Mouse (Mus musculus): ENCODE results near the gene Pld1. TPM values are rescaled to one million over a fixed set of nuclear protein-coding genes. Genes with fewer than 3 reads are reported as not detected.

The Pld1 gene
- polyA plus RNA-seq, 1 experiment from 2014 or later = 8.1 TPM

DNA sequence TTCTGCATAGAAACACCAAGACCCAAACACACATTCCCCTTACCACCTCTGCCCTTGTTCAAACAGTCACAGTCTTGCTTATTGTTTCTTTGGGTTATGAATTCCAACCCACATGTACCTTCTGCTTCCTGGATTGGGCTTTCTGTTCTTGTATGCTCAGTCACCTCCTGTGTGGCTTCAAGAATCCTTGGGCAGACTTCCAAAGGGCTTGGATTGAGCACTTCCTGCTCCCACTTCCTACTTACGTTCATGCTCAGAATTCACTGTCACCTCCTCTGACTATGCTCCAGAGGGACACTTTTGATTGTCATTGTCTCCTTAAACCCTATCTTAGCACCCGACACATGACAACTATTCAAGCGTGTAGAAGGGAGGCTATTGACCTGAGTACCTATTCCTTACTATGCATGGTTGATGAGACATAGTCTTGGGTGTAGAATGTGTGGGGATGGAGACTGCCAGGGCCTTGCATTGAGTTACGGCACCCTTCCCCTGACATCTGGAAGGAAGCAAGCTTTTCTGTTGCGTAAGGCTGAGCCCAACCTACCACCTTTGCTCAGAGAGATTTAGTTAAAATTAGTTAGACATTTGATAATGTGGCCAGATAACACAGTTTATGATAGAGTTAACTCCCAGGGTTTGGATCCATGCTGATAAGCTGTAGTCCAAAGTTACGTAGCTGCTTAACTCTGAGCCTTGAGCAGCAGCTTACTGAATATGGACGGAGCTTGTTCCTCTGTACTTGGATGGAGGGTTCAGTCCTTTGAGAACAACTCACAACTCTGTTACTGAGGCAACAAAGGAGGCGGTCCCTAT, 55.9 kb downstream of the Pld1 start:
- Histone ChIP-seq H3K4me3 (no peak overlapping the region), H3K27ac (ENCODE audit: poor library complexity, severe bottlenecking) (no peak overlapping the region), H3K9me3 (replicated peaks) (peaks cover 5% of the 10 kb centered on the region; the same call in 1 of the 2 replicates), H3K4me2 (no peak overlapping the region), H3K9ac (no peak overlapping the region), H3K27me3 (replicated peaks) (no peaks in the 10 kb centered on the region), H3K4me1 (replicated peaks) (0 out of 2 replicates have a peak, but pooled peaks cover 1% of the 10 kb centered on the region), H3K36me3 (no peaks in the 10 kb centered on the region)
- ATAC-seq (ENCODE audit: insufficient number of reproducible peaks, low FRiP score) = no peak
- 82% methylated on average over 8 of the region's 8 CpGs for WGBS

- 69% methylated on average over 6 of the region's 6 CpGs for WGBS
- no peak for ATAC-seq (ENCODE audit: insufficient number of reproducible peaks, low FRiP score)
- 0 out of 2 replicates have a peak, but pooled peaks cover 5% of the 10 kb centered on the region for H3K4me1 ChIP-seq (replicated peaks)
- no peaks in the 10 kb centered on the region for H3K36me3 ChIP-seq
- no peak overlapping the region for H3K27ac ChIP-seq (ENCODE audit: poor library complexity, severe bottlenecking)
- 0 out of 2 replicates have a peak, but pooled peaks cover 10% of the 10 kb centered on the region for H3K9me3 ChIP-seq (replicated peaks)
- H3K4me2 ChIP-seq = no peak overlapping the region
- no peaks in the 10 kb centered on the region for H3K27me3 ChIP-seq (replicated peaks)
- no peak overlapping the region for H3K9ac ChIP-seq
- no peak overlapping the region for H3K4me3 ChIP-seq
These were observed 65.8 kb downstream of the Pld1 start for GRCm38 (mm10) chr3:28004321-28004720.

GRCm38 (mm10) chr3:28007684-28008083, 69.2 kb downstream of the Pld1 start:
- no peaks in the 10 kb centered on the region for H3K36me3 ChIP-seq
- 0 out of 2 replicates have a peak, but pooled peaks cover 5% of the 10 kb centered on the region for H3K4me1 ChIP-seq (replicated peaks)
- no peak overlapping the region for H3K4me2 ChIP-seq
- no peak overlapping the region for H3K27ac ChIP-seq (ENCODE audit: poor library complexity, severe bottlenecking)
- H3K4me3 ChIP-seq = no peak overlapping the region
- ATAC-seq (ENCODE audit: insufficient number of reproducible peaks, low FRiP score) = no peak
- WGBS = 81% methylated on average over 11 of the region's 11 CpGs
- no peak overlapping the region for H3K9ac ChIP-seq
- 0 out of 2 replicates have a peak, but pooled peaks cover 2% of the 10 kb centered on the region for H3K9me3 ChIP-seq (replicated peaks)
- no peaks in the 10 kb centered on the region for H3K27me3 ChIP-seq (replicated peaks)

- H3K9ac ChIP-seq = no peak overlapping the region
- H3K27ac ChIP-seq (ENCODE audit: poor library complexity, severe bottlenecking) = no peak overlapping the region
- WGBS = 63% methylated on average over 4 of the region's 4 CpGs
- H3K4me2 ChIP-seq = no peak overlapping the region
- no peaks in the 10 kb centered on the region for H3K27me3 ChIP-seq (replicated peaks)
- no peak overlapping the region for H3K4me3 ChIP-seq
- ATAC-seq (ENCODE audit: insufficient number of reproducible peaks, low FRiP score) = no peak
- no peaks in the 10 kb centered on the region for H3K9me3 ChIP-seq (replicated peaks)
- 0 out of 2 replicates have a peak, but pooled peaks cover 5% of the 10 kb centered on the region for H3K4me1 ChIP-seq (replicated peaks)
- H3K36me3 ChIP-seq = no peaks in the 10 kb centered on the region
These were observed 69.9 kb downstream of the Pld1 start for GRCm38 (mm10) chr3:28008369-28008768.

DNA sequence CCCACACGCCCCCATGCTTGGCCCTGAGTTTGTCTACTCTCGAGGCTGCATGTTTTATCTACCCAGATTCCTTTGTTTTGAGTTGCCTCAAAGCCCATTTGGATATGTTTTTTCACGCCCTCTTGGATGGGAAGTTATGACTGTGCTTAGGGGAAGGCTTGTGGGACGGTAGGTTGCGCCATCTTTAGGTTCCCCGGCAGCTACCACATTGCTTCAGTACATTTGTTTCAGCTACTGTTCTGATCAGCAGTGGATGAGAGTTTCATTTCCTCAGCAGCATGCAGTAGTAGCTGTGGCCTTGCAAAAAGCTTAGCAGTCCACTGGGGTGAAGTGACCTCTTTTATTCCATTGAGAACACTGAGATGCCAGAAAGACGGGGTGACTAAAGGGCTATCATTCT, 73.7 kb downstream of the Pld1 start:
- no peak overlapping the region for H3K9ac ChIP-seq
- no peak for ATAC-seq (ENCODE audit: insufficient number of reproducible peaks, low FRiP score)
- WGBS = 76% methylated on average over 7 of the region's 7 CpGs

GRCm38 (mm10) chr3:28013441-28013840, 74.9 kb downstream of the Pld1 start:
- WGBS = 68% methylated on average over 6 of the region's 6 CpGs
- no peak overlapping the region for H3K4me3 ChIP-seq
- H3K9ac ChIP-seq = no peak overlapping the region
- no peak for ATAC-seq (ENCODE audit: insufficient number of reproducible peaks, low FRiP score)
- H3K9me3 ChIP-seq (replicated peaks) = no peaks in the 10 kb centered on the region
- no peaks in the 10 kb centered on the region for H3K27me3 ChIP-seq (replicated peaks)
- no peak overlapping the region for H3K27ac ChIP-seq (ENCODE audit: poor library complexity, severe bottlenecking)
- peaks cover under 1% of the 10 kb centered on the region; the same call in 1 of the 2 replicates for H3K4me1 ChIP-seq (replicated peaks)
- no peaks in the 10 kb centered on the region for H3K36me3 ChIP-seq
- no peak overlapping the region for H3K4me2 ChIP-seq

More for the DNA sequence above, 73.7 kb downstream of the Pld1 start:
- Histone ChIP-seq H3K4me3 (no peak overlapping the region), H3K9me3 (replicated peaks) (no peaks in the 10 kb centered on the region), H3K36me3 (no peaks in the 10 kb centered on the region), H3K4me1 (replicated peaks) (peaks cover 5% of the 10 kb centered on the region; the same call in 1 of the 2 replicates), H3K4me2 (no peak overlapping the region), H3K27me3 (replicated peaks) (no peaks in the 10 kb centered on the region), H3K27ac (ENCODE audit: poor library complexity, severe bottlenecking) (no peak overlapping the region)

DNA sequence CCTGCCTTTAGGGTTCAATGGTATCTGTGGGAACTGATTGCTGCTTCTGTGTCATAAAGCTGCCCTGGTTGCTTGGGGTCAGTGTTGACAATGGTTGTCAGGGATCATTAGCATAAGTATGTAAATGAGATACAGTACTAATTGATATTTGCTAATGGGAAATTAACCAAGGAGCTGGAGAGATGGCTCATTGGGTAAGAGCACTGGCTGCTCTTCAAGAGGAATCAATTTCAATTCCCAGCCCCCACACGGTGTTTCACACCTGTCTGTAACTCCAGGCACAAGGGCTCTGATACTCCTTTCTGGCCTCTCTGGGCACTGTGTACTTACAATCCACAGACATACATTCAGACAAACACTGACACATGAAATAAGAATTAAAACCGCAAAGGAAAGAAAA, 78.5 kb downstream of the Pld1 start:
- Histone ChIP-seq H3K9ac (no peak overlapping the region), H3K4me3 (no peak overlapping the region), H3K9me3 (replicated peaks) (0 out of 2 replicates have a peak, but pooled peaks cover 4% of the 10 kb centered on the region), H3K4me1 (replicated peaks) (peaks cover 6% of the 10 kb centered on the region; the same call in 1 of the 2 replicates), H3K27me3 (replicated peaks) (no peaks in the 10 kb centered on the region), H3K4me2 (no peak overlapping the region), H3K36me3 (no peaks in the 10 kb centered on the region), H3K27ac (ENCODE audit: poor library complexity, severe bottlenecking) (no peak overlapping the region)
- ATAC-seq (ENCODE audit: insufficient number of reproducible peaks, low FRiP score) = no peak
- 88% methylated on average over 2 of the region's 2 CpGs for WGBS

GRCm38 (mm10) chr3:28019727-28020126, 81.2 kb downstream of the Pld1 start:
- H3K9me3 ChIP-seq (replicated peaks) = 0 out of 2 replicates have a peak, but pooled peaks cover 4% of the 10 kb centered on the region
- no peak overlapping the region for H3K9ac ChIP-seq
- H3K27ac ChIP-seq (ENCODE audit: poor library complexity, severe bottlenecking) = no peak overlapping the region
- no peaks in the 10 kb centered on the region for H3K36me3 ChIP-seq
- 37% methylated on average over 4 of the region's 4 CpGs for WGBS
- H3K27me3 ChIP-seq (replicated peaks) = no peaks in the 10 kb centered on the region
- H3K4me1 ChIP-seq (replicated peaks) = peaks cover 12% of the 10 kb centered on the region; the same call in 1 of the 2 replicates
- H3K4me3 ChIP-seq = no peak overlapping the region
- no peak for ATAC-seq (ENCODE audit: insufficient number of reproducible peaks, low FRiP score)
- no peak overlapping the region for H3K4me2 ChIP-seq

DNA sequence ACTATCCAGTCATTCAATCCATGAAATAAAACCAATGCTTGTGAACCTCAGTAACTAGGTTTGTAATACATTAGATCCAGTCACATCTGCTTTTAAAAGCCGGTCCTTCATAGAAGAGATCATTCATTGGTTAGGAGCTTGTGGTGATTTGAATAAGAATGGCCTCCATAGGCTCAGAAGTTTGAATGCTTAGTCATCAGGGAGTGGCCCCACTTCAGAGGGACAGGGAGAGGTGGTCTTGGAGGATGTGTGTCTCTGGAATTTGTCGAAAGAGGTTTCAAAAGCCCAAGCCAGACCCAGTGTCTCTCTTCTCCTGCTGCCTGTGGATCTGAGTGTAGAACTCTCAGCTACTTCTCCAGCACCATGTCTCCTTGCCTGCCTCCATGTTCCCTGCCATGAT, 81.9 kb downstream of the Pld1 start:
- Histone ChIP-seq H3K4me2 (no peak overlapping the region), H3K27ac (ENCODE audit: poor library complexity, severe bottlenecking) (peak overlapping the region; percentile 65), H3K4me1 (replicated peaks) (peaks cover 12% of the 10 kb centered on the region; the same call in 1 of the 2 replicates), H3K9me3 (replicated peaks) (0 out of 2 replicates have a peak, but pooled peaks cover 4% of the 10 kb centered on the region), H3K36me3 (no peaks in the 10 kb centered on the region), H3K27me3 (replicated peaks) (no peaks in the 10 kb centered on the region), H3K9ac (no peak overlapping the region), H3K4me3 (no peak overlapping the region)
- WGBS = 86% methylated on average over 2 of the region's 2 CpGs
- ATAC-seq (ENCODE audit: insufficient number of reproducible peaks, low FRiP score) = no peak

DNA sequence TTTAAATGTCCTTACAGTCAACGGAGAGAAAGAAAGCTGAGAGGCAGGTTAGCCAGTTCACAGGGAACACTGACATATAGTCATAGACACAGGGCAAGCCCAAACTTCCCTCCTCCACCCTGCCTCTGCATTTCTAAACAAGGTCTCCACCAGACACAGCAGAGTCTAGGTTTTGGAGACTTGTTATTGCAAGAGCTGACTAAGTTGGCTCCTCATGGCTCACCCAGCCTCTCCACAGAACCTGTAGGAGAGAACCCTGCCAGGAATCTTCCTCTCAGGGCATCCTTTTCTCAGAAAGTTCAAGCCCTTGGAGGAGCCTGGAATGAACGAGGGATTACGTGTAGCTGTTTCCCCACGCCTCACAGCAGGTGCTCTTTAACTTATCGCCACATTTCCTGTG, 83.7 kb downstream of the Pld1 start:
- Histone ChIP-seq H3K9ac (no peak overlapping the region), H3K27ac (ENCODE audit: poor library complexity, severe bottlenecking) (peak overlapping the region; percentile 28; the same call in 1 of the 2 replicates), H3K9me3 (replicated peaks) (0 out of 2 replicates have a peak, but pooled peaks cover 4% of the 10 kb centered on the region), H3K4me1 (replicated peaks) (peaks cover 20% of the 10 kb centered on the region), H3K4me3 (no peak overlapping the region), H3K4me2 (no peak overlapping the region), H3K36me3 (no peaks in the 10 kb centered on the region), H3K27me3 (replicated peaks) (no peaks in the 10 kb centered on the region)
- 77% methylated on average over 5 of the region's 5 CpGs for WGBS
- ATAC-seq (ENCODE audit: insufficient number of reproducible peaks, low FRiP score) = no peak

DNA sequence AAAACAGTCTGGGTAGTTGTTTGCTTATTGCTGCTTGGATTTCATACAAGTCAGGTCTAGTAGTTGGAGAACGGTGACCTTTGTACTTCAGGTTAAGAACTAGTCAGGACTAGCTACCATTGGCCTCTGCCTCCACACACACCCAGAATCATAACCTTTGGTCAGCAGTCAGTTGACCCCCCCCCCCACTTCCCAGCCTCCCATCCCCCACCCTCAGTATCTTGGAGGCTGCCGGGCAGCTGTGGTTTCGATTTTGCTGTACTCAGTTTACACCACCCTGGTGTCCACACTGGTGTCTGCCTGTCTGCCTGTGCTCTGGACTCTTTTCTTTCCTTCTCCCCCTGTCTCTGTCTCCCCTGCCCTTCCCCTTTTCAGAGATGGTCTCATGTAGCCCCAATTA, 88.4 kb downstream of the Pld1 start:
- Histone ChIP-seq H3K4me1 (replicated peaks) (peaks cover 21% of the 10 kb centered on the region), H3K27ac (ENCODE audit: poor library complexity, severe bottlenecking) (no peak overlapping the region), H3K9ac (no peak overlapping the region), H3K27me3 (replicated peaks) (no peaks in the 10 kb centered on the region), H3K9me3 (replicated peaks) (no peaks in the 10 kb centered on the region), H3K36me3 (peaks cover 5% of the 10 kb centered on the region; the same call in 1 of the 2 replicates), H3K4me3 (no peak overlapping the region), H3K4me2 (no peak overlapping the region)
- WGBS = 42% methylated on average over 3 of the region's 3 CpGs
- ATAC-seq (ENCODE audit: insufficient number of reproducible peaks, low FRiP score) = no peak
